Mouse (Mus musculus): ENCODE results near the gene Cdc40.

The Cdc40 gene

GRCm38 (mm10) chr10:40882831-40883643, at the start of gene Cdc40, which contains the start of gene Wasf1:
Gene Cdc40 (minus strand): TSS chr10:40883311.
Gene Wasf1 (plus strand): TSS chr10:40883475.
- peak; percentile 93 for DNase-seq

DNA sequence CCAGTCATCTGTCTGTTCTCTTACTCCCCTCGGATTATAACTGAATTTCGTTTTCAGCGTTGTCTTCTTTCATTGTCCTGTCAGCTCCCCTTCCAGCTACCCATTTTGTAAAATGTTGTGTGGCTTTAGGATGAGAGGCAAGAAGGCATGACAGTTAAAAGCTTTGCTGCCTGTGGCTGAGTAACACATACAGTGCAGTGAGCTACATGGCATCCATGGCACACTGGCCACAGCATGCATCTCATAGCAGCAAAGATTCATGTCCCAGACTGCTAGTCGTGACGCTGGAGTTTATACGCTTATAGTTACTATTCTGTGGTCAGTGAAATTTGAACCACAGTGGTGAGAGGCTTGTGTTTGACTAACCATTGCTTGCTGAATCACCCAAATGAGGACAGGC, 36.4 kb upstream of the Cdc40 start:
- no peak for DNase-seq

- no peak for DNase-seq
Measured at GRCm38 (mm10) chr10:40918669-40919440, 35.7 kb upstream of the Cdc40 start.

GRCm38 (mm10) chr10:40915240-40915639, 32.1 kb upstream of the Cdc40 start:
- no peak for DNase-seq

DNA sequence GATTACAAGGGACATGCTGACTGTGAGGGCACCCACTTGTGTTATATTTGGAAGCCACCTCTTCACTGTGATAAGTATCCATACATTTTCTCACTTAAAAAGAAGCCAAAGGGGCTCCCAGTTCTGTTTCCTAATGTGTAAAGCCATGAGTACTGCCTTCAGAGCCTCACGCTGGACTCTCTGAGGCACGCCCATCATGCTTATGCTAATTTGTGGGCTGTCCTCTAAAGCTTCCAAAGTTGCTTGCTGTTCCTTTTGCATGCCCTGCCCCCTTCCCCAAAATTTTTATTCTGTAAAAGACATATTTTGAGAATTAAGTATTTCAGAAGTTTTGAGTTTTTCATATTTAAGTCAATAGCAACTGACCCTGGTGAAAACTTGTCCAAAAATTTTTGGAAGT, 27.7 kb upstream of the Cdc40 start:
- DNase-seq, result no peak

DNA sequence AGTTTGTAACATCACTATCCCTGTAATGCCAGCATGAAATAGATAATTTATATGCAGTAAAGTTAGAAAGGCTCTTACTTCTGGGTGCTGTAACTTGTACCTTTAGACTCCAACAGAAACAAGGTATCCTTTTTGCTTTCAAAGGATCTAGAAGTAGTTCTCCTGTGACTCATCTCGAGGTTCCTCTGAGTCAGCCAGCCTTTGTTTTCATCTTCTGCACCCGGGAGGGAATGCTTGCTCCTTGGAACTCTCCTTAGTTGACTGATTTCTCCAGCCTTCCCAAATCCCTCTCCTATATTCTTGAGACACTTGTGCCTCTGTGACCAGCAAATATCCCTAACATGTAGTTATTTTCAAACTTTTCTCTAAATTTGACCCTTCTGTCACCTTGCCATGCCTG, 25.5 kb upstream of the Cdc40 start:
- DNase-seq, result no peak

- DNase-seq, result no peak
Measured at GRCm38 (mm10) chr10:40906802-40907201, 23.7 kb upstream of the Cdc40 start.

DNA sequence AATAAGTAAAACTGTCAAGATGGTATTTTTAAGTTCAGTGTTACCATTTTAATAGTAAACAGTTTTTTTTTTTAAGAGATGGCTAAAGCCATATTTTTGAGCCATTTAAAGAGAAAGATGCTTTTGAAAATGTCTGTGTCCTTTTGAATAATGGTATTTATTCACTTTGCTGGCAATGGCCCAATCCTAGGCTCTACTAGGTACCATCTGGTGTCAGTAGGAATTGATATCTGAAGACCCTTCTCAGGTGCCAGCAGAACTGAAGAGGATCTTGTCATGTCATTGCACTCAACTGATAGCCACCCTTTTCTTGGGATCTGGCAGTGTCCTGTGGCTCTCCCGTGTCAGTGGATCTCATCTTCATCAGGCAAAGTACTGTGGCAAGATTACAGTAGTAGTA, 23.0 kb upstream of the Cdc40 start:
- no peak for DNase-seq

DNA sequence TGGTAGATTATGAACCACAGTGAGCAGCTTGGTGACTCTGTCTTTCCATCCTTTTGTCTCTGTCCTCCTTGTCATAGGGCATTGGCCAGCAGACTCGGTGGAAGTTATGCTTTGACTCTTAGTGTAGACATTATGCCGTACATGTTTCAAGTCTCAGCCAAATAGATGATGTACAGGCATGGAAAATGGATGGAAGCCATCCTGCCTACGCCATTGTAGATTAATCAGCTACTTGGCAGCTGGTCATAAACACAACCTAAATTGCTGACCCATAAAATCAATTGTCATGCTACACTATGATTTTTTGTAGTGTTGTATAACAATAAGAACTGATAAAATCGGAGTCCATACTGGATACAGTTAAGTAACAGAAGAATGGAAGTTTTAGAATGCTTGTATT, 18.7 kb upstream of the Cdc40 start:
- no peak for DNase-seq

DNA sequence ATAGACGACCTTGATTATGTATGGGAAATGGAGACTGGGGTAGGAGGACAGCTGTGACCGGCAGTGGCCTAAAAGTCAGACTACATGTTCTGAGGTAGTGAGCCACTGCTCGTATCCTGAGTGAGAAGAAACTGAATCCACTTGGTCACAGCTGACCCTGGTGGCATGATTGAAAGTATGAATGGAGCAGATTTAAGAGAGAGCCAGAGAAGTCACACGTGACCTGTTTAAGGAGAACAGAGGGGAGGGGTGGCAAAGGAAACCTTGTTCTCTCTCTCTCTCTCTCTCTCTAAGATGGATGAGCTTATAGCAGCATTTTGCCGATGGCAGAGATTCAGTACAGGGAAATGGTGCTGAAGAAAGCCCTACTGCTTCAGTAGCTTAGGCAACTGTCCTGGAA, 13.5 kb upstream of the Cdc40 start:
- DNase-seq, result no peak

- no peak for DNase-seq
Measured at GRCm38 (mm10) chr10:40895765-40896164, 12.7 kb upstream of the Cdc40 start.

GRCm38 (mm10) chr10:40889146-40889545, 6.0 kb upstream of the Cdc40 start:
- DNase-seq, result no peak

DNA sequence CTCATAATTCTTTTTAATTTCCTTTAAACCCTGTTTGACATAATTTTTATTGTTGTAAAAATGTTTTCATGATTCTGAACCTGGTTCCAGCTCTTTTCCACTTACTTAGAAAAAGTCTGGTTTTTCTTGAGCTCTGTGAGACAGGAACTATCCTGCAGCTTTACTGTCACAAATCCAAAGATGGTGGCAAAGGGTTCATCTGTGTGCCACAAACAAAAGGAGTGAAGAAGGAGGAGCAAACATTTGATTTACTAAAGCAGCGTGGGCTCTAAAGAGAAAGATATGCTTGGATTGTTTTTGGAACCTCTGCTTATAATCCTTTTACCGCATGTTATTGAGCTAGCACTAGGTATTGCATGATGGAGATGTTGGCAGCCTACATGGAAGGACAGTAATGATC, 4.2 kb upstream of the Cdc40 start:
- no peak for DNase-seq

GRCm38 (mm10) chr10:40885432-40885831, 2.3 kb upstream of the Cdc40 start:
- DNase-seq, result no peak

DNA sequence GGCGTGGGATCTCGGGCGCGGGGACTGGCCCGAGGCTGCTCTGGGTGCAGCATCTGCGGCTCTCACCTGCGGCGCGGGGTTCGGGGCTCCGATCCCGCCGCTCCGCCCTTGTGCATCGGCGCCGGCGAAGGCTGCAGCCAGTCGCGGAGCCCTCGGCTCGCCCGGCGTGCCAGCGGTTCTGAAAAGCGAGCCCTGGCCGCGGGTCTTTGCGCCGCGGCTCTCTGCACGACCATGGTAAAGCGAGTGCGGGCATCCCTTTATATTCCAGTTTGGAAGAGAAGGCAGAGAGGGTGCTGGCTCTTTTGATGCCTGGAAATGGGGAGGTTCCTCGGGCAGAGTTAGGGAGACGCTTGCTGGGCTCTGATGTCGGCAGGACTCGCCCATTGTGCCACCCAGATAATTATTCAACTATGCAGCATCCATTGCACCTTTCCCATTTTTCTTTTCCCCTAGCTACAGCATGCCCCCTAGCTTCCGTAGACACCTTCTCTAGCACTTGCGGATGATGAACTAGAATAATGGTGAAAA, 1.2 kb upstream of the Cdc40 start:
- DNase-seq, result peak; percentile 22

DNA sequence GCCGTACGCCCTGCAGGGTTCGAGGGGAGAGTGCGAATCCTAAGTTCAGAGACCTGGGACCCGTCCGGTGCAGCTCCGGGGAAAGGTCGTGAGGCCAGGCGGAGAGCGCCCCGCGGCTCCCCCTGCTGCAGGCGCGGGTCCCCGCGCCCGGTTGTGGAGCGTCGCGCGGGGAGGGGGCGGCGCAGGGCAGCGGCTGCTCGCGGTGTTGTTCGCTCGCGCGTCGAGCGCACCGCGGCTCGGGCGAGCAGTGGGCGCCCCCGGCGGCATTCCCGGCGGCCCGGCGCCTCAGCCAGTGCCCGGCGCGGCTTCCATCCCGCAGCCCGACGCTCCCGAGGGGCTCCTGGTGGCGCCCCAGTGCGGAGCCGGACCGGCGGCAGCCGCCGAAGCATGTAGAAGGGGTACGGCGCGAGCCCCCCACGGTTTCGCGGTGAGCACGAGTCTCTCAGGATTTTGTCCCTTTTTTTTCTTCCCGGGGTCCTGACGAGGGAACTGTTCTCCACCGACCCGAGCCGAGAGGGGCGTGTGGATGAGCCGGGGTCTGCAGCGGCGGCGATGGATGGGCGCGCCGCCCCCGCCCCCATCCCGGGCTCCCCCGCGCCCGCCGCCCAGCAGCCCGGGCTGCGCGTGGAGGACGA, 650 bp upstream of the Cdc40 start:
- no peak for DNase-seq

GRCm38 (mm10) chr10:40882333-40882732, 778 bp downstream of the Cdc40 start:
- DNase-seq, result no peak

DNA sequence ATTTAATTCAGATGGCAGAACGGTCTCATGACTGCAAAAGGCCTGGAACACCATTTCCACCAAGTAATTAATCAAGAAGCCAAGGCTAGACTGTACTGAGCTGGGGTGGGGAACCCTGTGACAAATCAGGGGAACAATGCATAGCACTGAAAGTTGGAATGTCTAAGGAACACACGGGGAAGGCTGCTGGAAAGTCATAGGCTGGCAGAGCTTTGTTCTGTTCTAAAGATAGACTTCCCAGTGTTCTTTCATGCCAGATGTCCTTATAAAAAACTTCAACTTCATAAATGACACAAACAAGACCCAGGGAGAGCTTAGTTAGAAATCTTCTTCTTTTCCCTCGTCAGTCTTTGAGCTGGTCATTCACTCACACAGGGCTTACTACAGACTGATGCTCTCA, 1.9 kb downstream of the Cdc40 start:
- no peak for DNase-seq

- DNase-seq, result no peak
Measured at GRCm38 (mm10) chr10:40879969-40880368, 3.1 kb downstream of the Cdc40 start.

GRCm38 (mm10) chr10:40878246-40878645, 4.9 kb downstream of the Cdc40 start:
- no peak for DNase-seq

- no peak for DNase-seq
Measured at GRCm38 (mm10) chr10:40872052-40872451, 11.1 kb downstream of the Cdc40 start.

GRCm38 (mm10) chr10:40871301-40871700, 11.8 kb downstream of the Cdc40 start:
- DNase-seq, result no peak

GRCm38 (mm10) chr10:40868081-40868480, 15.0 kb downstream of the Cdc40 start:
- no peak for DNase-seq

All from liver (tissue).